Mouse (Mus musculus) stomach, embryonic 14.5 days (tissue): Measurements from ENCODE around the gene Sp100. TPM values are rescaled to one million over a fixed set of nuclear protein-coding genes. Genes with fewer than 3 reads are reported as not detected.
"Not testable (repeated sequence)": the region's sequence is repeated elsewhere in the genome, so short reads cannot be mapped to it uniquely, and the experiment has no call there.

Experiments
- ATAC-seq: fragments of 200-750 bp; cut with Nextera tagmentation; 2 replicates; pipeline ENCODE4 v1.8.0; 2017; ENCODE audit warnings: low read depth, moderate TSS enrichment; ENCODE audit not compliant: insufficient number of reproducible peaks, insufficient read depth, low FRiP score
- H3K27ac ChIP-seq: fragments of 300-500 bp; sonication (generic); 2 replicates; pipeline ENCODE4 v1.5.1; 2014; ENCODE audit warnings: mild to moderate bottlenecking, low read length, moderate library complexity, mixed read lengths
- H3K27me3 ChIP-seq: fragments of 300-500 bp; sonication (generic); 2 replicates; pipeline ENCODE4 v1.6.1; 2014; ENCODE audit warnings: low read length, control low read depth, mixed read lengths; ENCODE audit not compliant: control insufficient read depth, insufficient read depth
- H3K36me3 ChIP-seq: fragments of 300-500 bp; sonication (generic); 2 replicates; pipeline ENCODE4 v1.6.1; 2014; ENCODE audit warnings: mild to moderate bottlenecking, control low read depth, low read length, moderate library complexity, mixed read lengths; ENCODE audit not compliant: control insufficient read depth, insufficient read depth
- H3K4me1 ChIP-seq: fragments of 300-500 bp; sonication (generic); 2 replicates; pipeline ENCODE4 v1.6.1; 2014; ENCODE audit warnings: low read length, control low read depth, mixed read lengths; ENCODE audit not compliant: control insufficient read depth, insufficient read depth
- H3K4me2 ChIP-seq: fragments of 300-500 bp; sonication (generic); replicated peaks from 2 replicates; pipeline ENCODE4 v1.6.1; 2014; ENCODE audit warnings: low read depth, low read length, control low read depth
- H3K4me3 ChIP-seq: fragments of 300-500 bp; sonication (generic); 2 replicates; pipeline ENCODE4 v1.5.1; 2014; ENCODE audit warnings: low read depth, low read length, control low read depth
- H3K9ac ChIP-seq: fragments of 300-500 bp; sonication (generic); replicated peaks from 2 replicates; pipeline ENCODE4 v1.6.1; 2014; ENCODE audit warnings: low read depth, mild to moderate bottlenecking, control low read depth, low read length, moderate library complexity, mixed read lengths
- H3K9me3 ChIP-seq: fragments of 300-500 bp; sonication (generic); 2 replicates; pipeline ENCODE4 v1.6.1; 2016; ENCODE audit warnings: low read depth, low read length, control low read depth; ENCODE audit not compliant: control insufficient read depth
- WGBS: fragments of 180-500 bp; shearing (Covaris S2); extraction: QIAGEN DNeasy Blood & Tissue Kit; methylation state at CpG from one replicate; pipeline ENCODE4 v1.1.7; 2014; 5-methylcytosine and 5-hydroxymethylcytosine counted together
- polyA plus RNA-seq: library from polyadenylated mRNA; unstranded; fragments of >200 nt; fragmentation: Nextera tagmentation; extraction: Ambion mirVana; gene quantifications from 2 replicates; pipeline ENCODE4 v1.2.1, GENCODE M21; 2014

Sp100 gene
- polyA plus RNA-seq, 1 experiment from 2014 or later, result 1.6 TPM

DNA sequence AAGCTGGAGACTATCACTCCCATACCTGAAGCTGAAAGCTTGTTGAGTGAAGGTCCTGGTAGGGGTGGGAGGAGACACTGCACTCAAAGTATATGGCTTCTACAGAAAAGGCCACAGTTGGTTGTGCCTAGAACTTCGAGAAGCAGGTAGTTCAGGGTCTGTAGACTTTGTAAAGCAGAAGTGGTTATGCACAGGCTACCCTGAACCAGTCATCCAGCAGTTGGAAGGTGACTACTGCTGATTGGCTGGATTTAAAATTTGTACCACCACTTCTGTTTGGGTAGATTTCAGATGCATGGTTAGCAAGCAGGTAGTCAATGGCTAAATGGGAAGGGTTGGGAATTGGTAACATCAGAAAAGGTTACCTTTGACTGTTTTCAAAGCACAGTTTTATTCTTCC lies 31.1 kb upstream of the Sp100 start:
- not testable (repeated sequence) for H3K9ac ChIP-seq, ATAC-seq, H3K4me1 ChIP-seq, H3K9me3 ChIP-seq, H3K4me2 ChIP-seq, H3K27ac ChIP-seq, H3K27me3 ChIP-seq, H3K4me3 ChIP-seq, H3K36me3 ChIP-seq
- WGBS, result 50% methylated on average over 1 of the region's 1 CpGs

DNA sequence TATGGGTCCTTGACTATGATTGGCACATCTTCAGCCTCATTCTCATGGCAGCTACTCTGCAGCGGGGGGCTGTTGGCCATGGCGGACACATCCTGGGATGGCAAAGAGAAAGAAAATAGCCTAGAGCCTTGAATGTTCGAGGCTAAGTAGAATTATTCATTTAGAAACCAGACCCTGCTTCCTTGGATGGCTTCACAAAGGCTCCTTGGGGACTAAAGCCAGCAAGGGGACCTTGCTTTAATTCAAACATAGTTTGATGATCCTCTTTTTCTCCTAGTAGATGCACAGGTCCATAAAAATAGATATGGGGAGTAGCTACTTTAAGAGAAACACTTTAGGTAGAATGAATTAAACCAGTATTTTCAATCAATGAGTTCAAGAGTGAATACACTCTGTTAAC lies 12.9 kb upstream of the Sp100 start:
- H3K9ac ChIP-seq, H3K4me3 ChIP-seq, H3K9me3 ChIP-seq, H3K4me2 ChIP-seq, H3K36me3 ChIP-seq, H3K27me3 ChIP-seq, H3K4me1 ChIP-seq, ATAC-seq, H3K27ac ChIP-seq: not testable (repeated sequence)
- WGBS, result 63% methylated on average over 3 of the region's 3 CpGs

DNA sequence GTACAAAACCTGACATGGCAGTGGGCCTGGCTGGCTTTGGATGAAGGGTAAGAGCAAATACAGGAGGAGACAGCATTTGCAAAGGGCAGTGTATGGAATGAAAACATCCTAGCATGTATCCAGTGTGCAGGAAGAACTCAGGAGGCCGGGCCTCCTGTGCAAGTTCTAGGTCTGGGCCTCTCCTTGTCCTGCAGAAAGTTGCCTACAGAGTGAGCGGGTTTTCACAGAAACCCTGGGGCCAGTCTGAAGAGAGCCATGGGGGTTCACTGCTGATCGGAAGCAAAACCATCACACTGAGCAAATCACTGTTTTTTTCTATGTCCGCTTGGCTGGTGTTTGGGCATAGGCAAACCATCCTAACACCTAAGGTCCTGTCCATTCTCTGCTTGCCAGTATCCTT lies 11.6 kb upstream of the Sp100 start:
- not testable (repeated sequence) for H3K27me3 ChIP-seq, H3K9ac ChIP-seq, H3K27ac ChIP-seq, H3K4me2 ChIP-seq, H3K4me3 ChIP-seq, ATAC-seq, H3K36me3 ChIP-seq, H3K9me3 ChIP-seq, H3K4me1 ChIP-seq
- 76% methylated on average over 4 of the region's 4 CpGs for WGBS

DNA sequence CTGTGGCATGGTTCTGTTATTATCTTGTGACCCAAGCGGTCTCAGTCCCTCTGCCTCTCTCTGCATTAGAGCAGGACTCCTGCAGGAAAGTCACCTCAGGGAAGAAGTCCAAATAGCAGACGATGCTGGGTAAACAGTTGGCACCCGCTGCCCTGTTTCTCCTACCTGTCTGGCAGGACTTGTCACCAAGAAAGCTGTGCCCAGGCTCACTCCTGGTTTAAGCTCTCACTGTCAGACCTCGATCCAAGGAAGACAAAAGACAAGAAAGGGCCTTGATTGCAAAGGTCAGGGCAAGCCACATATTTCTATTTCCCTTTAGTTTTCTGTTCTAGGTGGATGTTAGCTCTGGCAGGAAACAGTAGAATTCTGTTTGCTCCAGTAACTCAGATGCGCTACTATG lies 736 bp downstream of the Sp100 start:
- not testable (repeated sequence) for H3K9ac ChIP-seq, ATAC-seq, H3K4me3 ChIP-seq, H3K36me3 ChIP-seq, H3K27me3 ChIP-seq, H3K9me3 ChIP-seq, H3K4me1 ChIP-seq, H3K27ac ChIP-seq, H3K4me2 ChIP-seq
- WGBS, result 66% methylated on average over 3 of the region's 5 CpGs

DNA sequence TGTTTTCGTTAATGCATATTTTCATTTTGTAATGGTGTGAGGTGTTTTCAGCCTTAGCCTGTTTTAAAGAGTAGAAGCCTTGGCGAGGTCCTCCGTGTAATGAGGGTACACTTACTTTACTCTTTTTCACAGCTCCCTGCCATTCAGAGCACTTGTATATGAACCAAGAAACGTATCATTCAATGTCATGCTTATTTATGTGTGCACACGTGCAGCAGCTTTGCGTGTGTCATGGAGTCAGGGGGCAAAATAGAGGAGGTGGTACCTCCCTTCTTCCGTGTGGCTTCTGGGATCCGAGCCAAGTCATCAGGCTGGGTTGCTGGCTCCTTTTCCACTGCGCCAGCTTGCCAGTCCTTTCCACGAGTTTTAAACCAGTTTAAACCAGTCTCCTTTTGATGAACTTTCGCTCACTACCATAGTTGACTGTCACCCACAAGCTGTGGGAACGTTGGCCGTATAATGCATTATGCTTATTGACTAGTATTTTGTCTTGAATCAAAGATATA lies 2.0 kb downstream of the Sp100 start:
- not testable (repeated sequence) for H3K4me1 ChIP-seq, H3K36me3 ChIP-seq, H3K4me2 ChIP-seq, H3K9me3 ChIP-seq, H3K27me3 ChIP-seq, H3K4me3 ChIP-seq, ATAC-seq, H3K27ac ChIP-seq, H3K9ac ChIP-seq
- 82% methylated on average over 13 of the region's 13 CpGs for WGBS

DNA sequence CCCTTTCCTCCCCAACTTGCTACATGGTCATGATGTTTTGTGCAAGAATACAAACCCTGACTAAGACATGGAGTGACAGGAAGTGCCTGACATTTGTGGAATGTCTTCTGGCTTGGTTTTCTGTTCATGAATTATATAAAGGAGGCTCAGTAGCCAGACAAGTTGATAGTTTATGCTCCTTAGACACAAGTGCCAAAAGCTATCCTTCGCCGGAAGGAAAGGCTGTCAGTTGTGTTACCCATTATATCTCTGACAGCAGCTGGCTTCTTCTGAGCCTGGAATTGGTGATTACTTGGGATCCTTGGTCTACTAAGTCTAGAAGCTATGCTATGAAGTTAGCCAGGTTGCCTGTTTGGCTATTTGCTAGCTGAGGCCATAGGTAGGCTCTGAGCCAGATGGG lies 7.4 kb downstream of the Sp100 start:
- not testable (repeated sequence) for H3K27ac ChIP-seq, H3K36me3 ChIP-seq, H3K4me1 ChIP-seq, H3K9me3 ChIP-seq, H3K9ac ChIP-seq, H3K4me2 ChIP-seq, H3K4me3 ChIP-seq, ATAC-seq, H3K27me3 ChIP-seq
- 90% methylated on average over 2 of the region's 2 CpGs for WGBS

DNA sequence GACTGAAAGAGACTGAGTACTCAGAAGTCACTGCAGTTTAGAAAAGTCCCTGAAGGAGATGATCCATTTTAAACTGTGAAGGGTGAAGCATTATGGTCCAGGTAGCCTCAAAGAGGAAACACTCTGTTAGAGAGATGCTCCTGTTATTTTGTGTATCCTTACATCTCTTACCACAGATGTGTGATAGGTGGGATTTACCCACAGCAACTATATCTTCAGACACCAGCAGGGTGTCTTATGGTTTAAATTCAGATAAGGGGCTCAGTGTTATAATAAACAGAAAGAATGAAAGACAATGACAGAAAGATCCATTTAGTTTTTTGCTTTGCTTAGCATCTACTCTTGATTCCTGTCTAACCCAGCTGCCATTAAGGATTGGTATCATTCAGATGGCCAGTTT lies 14.5 kb downstream of the Sp100 start:
- no peak overlapping the region for H3K4me2 ChIP-seq
- H3K4me1 ChIP-seq, result no peaks in the 10 kb centered on the region
- no peaks in the 10 kb centered on the region for H3K27me3 ChIP-seq
- no peak overlapping the region for H3K9ac ChIP-seq
- H3K4me3 ChIP-seq, result no peak overlapping the region
- H3K27ac ChIP-seq, result no peak overlapping the region
- H3K9me3 ChIP-seq, result no peaks in the 10 kb centered on the region
- no peaks in the 10 kb centered on the region for H3K36me3 ChIP-seq
- ATAC-seq, result no peak

DNA sequence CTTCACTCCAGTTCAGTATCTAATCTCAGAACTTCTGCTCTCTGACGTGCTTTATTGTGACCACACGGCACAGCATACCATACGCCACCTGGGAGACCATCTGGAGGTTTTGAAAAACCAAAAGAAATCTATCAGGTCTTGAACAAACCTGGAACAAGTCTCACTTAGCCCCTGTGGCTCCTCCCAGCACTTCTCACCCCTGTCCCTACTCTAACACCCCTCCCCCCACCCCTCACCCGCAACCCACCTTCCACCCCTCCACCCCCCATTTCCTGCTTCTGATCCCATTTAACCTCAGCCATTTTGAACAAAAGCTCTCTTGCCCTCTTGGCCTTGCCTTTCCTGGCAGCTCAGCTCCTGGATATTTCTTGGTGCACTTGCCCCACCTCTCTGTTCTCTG lies 30.4 kb downstream of the Sp100 start:
- H3K4me2 ChIP-seq, result no peak overlapping the region
- H3K36me3 ChIP-seq, result no peaks in the 10 kb centered on the region
- no peak overlapping the region for H3K27ac ChIP-seq
- no peak for ATAC-seq
- no peaks in the 10 kb centered on the region for H3K4me1 ChIP-seq
- no peak overlapping the region for H3K4me3 ChIP-seq
- no peak overlapping the region for H3K9ac ChIP-seq
- H3K27me3 ChIP-seq, result no peaks in the 10 kb centered on the region
- no peaks in the 10 kb centered on the region for H3K9me3 ChIP-seq
- 43% methylated on average over 4 of the region's 4 CpGs for WGBS

DNA sequence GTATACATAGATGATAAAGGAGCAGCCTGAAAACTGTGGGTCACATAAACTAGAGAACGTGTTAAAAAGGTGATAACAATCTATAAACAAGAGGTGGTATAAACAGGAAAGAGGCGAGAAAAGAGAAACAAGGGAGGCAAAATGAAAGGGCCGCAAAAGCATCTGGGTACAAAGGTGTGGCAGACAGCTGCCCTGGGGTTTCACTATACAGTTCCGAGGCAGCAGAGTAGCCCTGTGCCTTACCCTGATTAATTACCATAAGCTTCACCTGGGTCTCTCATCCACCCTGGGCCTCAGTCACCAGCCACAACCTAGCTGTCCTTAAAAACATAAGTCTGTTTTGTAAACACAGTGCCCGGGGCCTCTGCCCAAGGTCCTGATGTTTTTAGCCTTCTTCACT lies 36.9 kb downstream of the Sp100 start:
- Histone ChIP-seq H3K9me3 (no peaks in the 10 kb centered on the region), H3K4me1 (no peaks in the 10 kb centered on the region), H3K9ac (no peak overlapping the region), H3K27ac (no peak overlapping the region), H3K36me3 (no peaks in the 10 kb centered on the region), H3K4me3 (no peak overlapping the region), H3K4me2 (no peak overlapping the region), H3K27me3 (no peaks in the 10 kb centered on the region)
- WGBS, result 47% methylated on average over 5 of the region's 5 CpGs
- ATAC-seq, result no peak
